Mouse (Mus musculus) stomach, postnatal 0 days (tissue): ENCODE results near the gene Satb1. TPM values are rescaled to one million over a fixed set of nuclear protein-coding genes. Genes with fewer than 3 reads are reported as not detected.

Experiments
- ATAC-seq: fragments of 200-750 bp; cut with Nextera tagmentation; 2 replicates; pipeline ENCODE4 v1.8.0; 2017; ENCODE audit not compliant: low FRiP score, low TSS enrichment
- DNase-seq: peaks from one replicate; pipeline ENCODE4 v3.0.0-alpha.2; 2016; ENCODE audit warnings: low spot score
- H3K27ac ChIP-seq: fragments of 300-500 bp; sonication (generic); replicated peaks from 2 replicates; pipeline ENCODE4 v1.5.1; 2014; ENCODE audit warnings: mild to moderate bottlenecking, control low read depth
- H3K27me3 ChIP-seq: fragments of 300-500 bp; sonication (generic); 2 replicates; pipeline ENCODE4 v1.6.1; 2014; ENCODE audit warnings: low read length; ENCODE audit not compliant: control insufficient read depth, insufficient read depth
- H3K36me3 ChIP-seq: fragments of 300-500 bp; sonication (generic); 2 replicates; pipeline ENCODE4 v1.6.1; 2014; ENCODE audit warnings: low read length, mixed read lengths; ENCODE audit not compliant: control insufficient read depth, insufficient read depth
- H3K4me1 ChIP-seq: fragments of 300-500 bp; sonication (generic); replicated peaks from 2 replicates; pipeline ENCODE4 v1.6.1; 2014; ENCODE audit warnings: antibody characterized with exemption; ENCODE audit not compliant: control insufficient read depth, insufficient read depth
- H3K4me2 ChIP-seq: fragments of 300-500 bp; sonication (generic); replicated peaks from 2 replicates; pipeline ENCODE4 v1.6.1; 2014; ENCODE audit warnings: low read depth, mild to moderate bottlenecking, control low read depth, moderate library complexity
- H3K4me3 ChIP-seq: fragments of 300-500 bp; sonication (generic); 2 replicates; pipeline ENCODE4 v1.5.1; 2014; ENCODE audit warnings: low read depth, low read length, control low read depth
- H3K9ac ChIP-seq: fragments of 300-500 bp; sonication (generic); 2 replicates; pipeline ENCODE4 v1.6.1; 2014; ENCODE audit warnings: mild to moderate bottlenecking, low read length, control low read depth, mixed read lengths
- H3K9me3 ChIP-seq: fragments of 300-500 bp; sonication (generic); 2 replicates; pipeline ENCODE4 v1.6.1; 2016; ENCODE audit warnings: low read length; ENCODE audit not compliant: control insufficient read depth
- CTCF ChIP-seq: IDR thresholded peaks from 2 replicates; pipeline ENCODE4 v1.5.1; 2016; ENCODE audit warnings: antibody characterized with exemption, low read depth, mild to moderate bottlenecking, moderate library complexity
- EP300 ChIP-seq: optimal IDR thresholded peaks from 2 replicates; pipeline ENCODE3; 2016; ENCODE audit warnings: antibody characterized with exemption
- WGBS: fragments of 180-500 bp; shearing (Covaris S2); extraction: QIAGEN DNeasy Blood & Tissue Kit; methylation state at CpG from one replicate; pipeline ENCODE4 v1.1.7; 2014; 5-methylcytosine and 5-hydroxymethylcytosine counted together
- polyA plus RNA-seq: library from polyadenylated mRNA; unstranded; fragments of >200 nt; fragmentation: Nextera tagmentation; extraction: Ambion mirVana; gene quantifications from 2 replicates; pipeline ENCODE4 v1.2.1, GENCODE M21; 2015

Gene Satb1
- polyA plus RNA-seq, 1 experiment from 2014 or later = 2.9 TPM

- no peak overlapping the region for H3K4me2 ChIP-seq
- DNase-seq (no peak), ATAC-seq (no peak)
- TF ChIP-seq EP300 = no peak
- no peak overlapping the region for H3K9ac ChIP-seq
- no peak overlapping the region for H3K4me3 ChIP-seq
- no peaks in the 10 kb centered on the region for H3K9me3 ChIP-seq
- no peaks in the 10 kb centered on the region for H3K4me1 ChIP-seq
- no peaks in the 10 kb centered on the region for H3K36me3 ChIP-seq
- 76% methylated on average over 10 of the region's 10 CpGs for WGBS
- H3K27ac ChIP-seq = no peak overlapping the region
- H3K27me3 ChIP-seq = no peaks in the 10 kb centered on the region
Measured at GRCm38 (mm10) chr17:51741126-51741525, 92.0 kb downstream of the Satb1 start.

GRCm38 (mm10) chr17:51740246-51740645 is 92.8 kb downstream of the Satb1 start:
- Histone ChIP-seq H3K9me3 (no peaks in the 10 kb centered on the region), H3K4me3 (no peak overlapping the region), H3K4me1 (no peaks in the 10 kb centered on the region), H3K27ac (no peak overlapping the region), H3K36me3 (no peaks in the 10 kb centered on the region), H3K9ac (no peak overlapping the region), H3K27me3 (no peaks in the 10 kb centered on the region), H3K4me2 (no peak overlapping the region)
- DNase-seq (no peak), ATAC-seq (no peak)
- 72% methylated on average over 15 of the region's 15 CpGs for WGBS
- no peak for TF ChIP-seq CTCF
- TF ChIP-seq EP300 = no peak

- Histone ChIP-seq H3K27ac (no peak overlapping the region), H3K36me3 (no peaks in the 10 kb centered on the region), H3K4me3 (no peak overlapping the region), H3K9me3 (no peaks in the 10 kb centered on the region), H3K27me3 (no peaks in the 10 kb centered on the region), H3K4me1 (no peaks in the 10 kb centered on the region), H3K4me2 (no peak overlapping the region), H3K9ac (no peak overlapping the region)
- no peak for TF ChIP-seq EP300
- TF ChIP-seq CTCF = no peak
- WGBS = 78% methylated on average over 2 of the region's 2 CpGs
- ATAC-seq (no peak), DNase-seq (no peak)
Measured at GRCm38 (mm10) chr17:51724486-51724885, 108.6 kb downstream of the Satb1 start.

- H3K4me2 ChIP-seq = no peak overlapping the region
- ATAC-seq = no peak
- no peak for DNase-seq
- no peaks in the 10 kb centered on the region for H3K4me1 ChIP-seq
- H3K4me3 ChIP-seq = no peak overlapping the region
- no peaks in the 10 kb centered on the region for H3K36me3 ChIP-seq
- TF ChIP-seq CTCF = no peak
- no peak for TF ChIP-seq EP300
- no peak overlapping the region for H3K9ac ChIP-seq
- WGBS = 69% methylated on average over 6 of the region's 6 CpGs
- H3K9me3 ChIP-seq = no peaks in the 10 kb centered on the region
- no peak overlapping the region for H3K27ac ChIP-seq
- H3K27me3 ChIP-seq = no peaks in the 10 kb centered on the region
Measured at GRCm38 (mm10) chr17:51695711-51696110, 137.4 kb downstream of the Satb1 start.

GRCm38 (mm10) chr17:51695271-51695670 is 137.8 kb downstream of the Satb1 start:
- H3K4me1 ChIP-seq = no peaks in the 10 kb centered on the region
- no peak overlapping the region for H3K27ac ChIP-seq
- H3K9ac ChIP-seq = no peak overlapping the region
- no peak for DNase-seq
- H3K4me2 ChIP-seq = no peak overlapping the region
- H3K4me3 ChIP-seq = no peak overlapping the region
- H3K36me3 ChIP-seq = no peaks in the 10 kb centered on the region
- TF ChIP-seq EP300 (no peak), CTCF (no peak)
- H3K9me3 ChIP-seq = no peaks in the 10 kb centered on the region
- no peak for ATAC-seq
- 72% methylated on average over 2 of the region's 2 CpGs for WGBS
- H3K27me3 ChIP-seq = no peaks in the 10 kb centered on the region

- H3K36me3 ChIP-seq = no peaks in the 10 kb centered on the region
- WGBS = 85% methylated on average over 2 of the region's 2 CpGs
- H3K4me3 ChIP-seq = no peak overlapping the region
- no peak overlapping the region for H3K27ac ChIP-seq
- ATAC-seq = no peak
- no peaks in the 10 kb centered on the region for H3K9me3 ChIP-seq
- no peak for TF ChIP-seq CTCF
- TF ChIP-seq EP300 = no peak
- DNase-seq = no peak
- no peak overlapping the region for H3K4me2 ChIP-seq
- H3K4me1 ChIP-seq = no peaks in the 10 kb centered on the region
- H3K27me3 ChIP-seq = no peaks in the 10 kb centered on the region
- no peak overlapping the region for H3K9ac ChIP-seq
Measured at GRCm38 (mm10) chr17:51690526-51690925, 142.6 kb downstream of the Satb1 start.
